Mouse (Mus musculus): ENCODE results near the gene Fam135a.
"Not testable (repeated sequence)": the region's sequence is repeated elsewhere in the genome, so short reads cannot be mapped to it uniquely, and the experiment has no call there.

Gene Fam135a

GRCm38 (mm10) chr1:24068830-24069229, 31.3 kb downstream of the Fam135a start:
- DNase-seq (ENCODE audit: low read depth, low spot score): no peak

DNA sequence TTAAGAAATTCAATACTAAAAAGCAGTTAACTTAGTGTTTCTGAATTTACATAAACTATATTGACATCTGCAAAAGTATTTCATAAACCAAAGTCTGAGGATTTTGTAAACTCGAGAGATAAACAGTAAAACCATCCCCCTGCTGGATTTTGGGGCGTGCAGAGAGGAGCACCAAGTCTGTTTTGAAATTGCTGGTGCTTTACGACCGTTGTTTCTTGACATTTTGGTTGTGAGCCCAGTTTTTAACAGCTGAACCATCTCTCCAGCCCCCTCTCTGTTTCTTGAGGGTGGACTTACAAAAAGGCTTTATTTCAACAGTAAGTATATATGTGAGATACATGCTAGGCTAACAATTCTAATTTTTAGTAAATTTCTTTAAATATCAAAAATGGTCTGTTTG, 33.4 kb downstream of the Fam135a start:
- DNase-seq (ENCODE audit: low read depth, low spot score): no peak

GRCm38 (mm10) chr1:24055706-24056105, 44.4 kb downstream of the Fam135a start:
- no peak for DNase-seq (ENCODE audit: low read depth, low spot score)

DNA sequence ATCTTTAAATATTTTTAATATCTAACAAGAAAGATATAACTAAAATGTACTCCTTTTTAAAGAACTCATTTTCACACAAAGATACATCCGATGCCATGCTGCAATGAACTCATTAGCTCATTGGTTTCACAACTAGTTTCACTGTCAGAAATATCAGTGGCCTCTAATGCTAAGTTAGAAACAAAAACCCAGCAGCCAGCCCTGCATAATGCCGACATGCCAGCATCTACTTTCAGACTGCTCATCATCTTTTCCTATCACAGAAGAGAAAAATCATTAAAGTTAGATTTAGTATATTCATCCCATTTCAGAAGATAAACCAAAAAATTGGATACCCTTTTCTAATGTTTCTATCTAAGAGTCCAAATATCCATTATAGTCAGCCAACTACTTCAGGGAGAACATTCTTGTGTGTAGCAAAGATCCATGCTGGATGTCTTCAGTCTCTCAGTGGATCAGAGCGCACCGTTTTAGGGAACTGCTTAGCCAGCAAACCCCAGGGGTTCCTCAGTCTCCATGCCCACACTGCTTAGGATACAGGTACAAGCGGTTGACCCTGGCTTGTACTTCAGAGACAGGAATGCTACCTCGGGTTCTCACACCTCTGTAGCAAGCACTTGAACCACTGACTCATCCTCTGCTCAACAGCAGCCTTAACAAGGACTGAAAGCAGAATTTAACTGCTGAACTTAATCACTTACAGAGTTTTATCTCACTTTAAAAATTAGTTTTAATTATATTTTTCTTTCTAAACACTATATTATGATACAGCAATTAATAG, 53.2 kb downstream of the Fam135a start:
- no peak for DNase-seq (ENCODE audit: low read depth, low spot score)

GRCm38 (mm10) chr1:24045627-24046026, 54.5 kb downstream of the Fam135a start:
- peak; percentile 18 for DNase-seq (ENCODE audit: low read depth, low spot score)

- no peak for DNase-seq (ENCODE audit: low read depth, low spot score)
Observed at GRCm38 (mm10) chr1:24043007-24043406, 57.1 kb downstream of the Fam135a start.

- peak; percentile 29 for DNase-seq (ENCODE audit: low read depth, low spot score)
Observed at GRCm38 (mm10) chr1:24033759-24034423, 66.2 kb downstream of the Fam135a start.

GRCm38 (mm10) chr1:24010821-24011220, 89.3 kb downstream of the Fam135a start:
- no peak for DNase-seq (ENCODE audit: low read depth, low spot score)

GRCm38 (mm10) chr1:24010016-24010415, 90.1 kb downstream of the Fam135a start:
- no peak for DNase-seq (ENCODE audit: low read depth, low spot score)

GRCm38 (mm10) chr1:24007621-24008020, 92.5 kb downstream of the Fam135a start:
- DNase-seq (ENCODE audit: low read depth, low spot score): no peak

GRCm38 (mm10) chr1:24005070-24005804, 94.9 kb downstream of the Fam135a start, which contains the start of gene Sdhaf4:
Gene Sdhaf4, minus strand, starts transcription at chr1:24005656.
- peak; percentile 90 for DNase-seq (ENCODE audit: low read depth, low spot score)

GRCm38 (mm10) chr1:23999318-23999717, 100.8 kb downstream of the Fam135a start:
- no peak for DNase-seq (ENCODE audit: low read depth, low spot score)

- no peak for DNase-seq (ENCODE audit: low read depth, low spot score)
Observed at GRCm38 (mm10) chr1:23998866-23999265, 101.3 kb downstream of the Fam135a start.

- no peak for DNase-seq (ENCODE audit: low read depth, low spot score)
Observed at GRCm38 (mm10) chr1:23998120-23998810, 101.9 kb downstream of the Fam135a start.

- no peak for DNase-seq (ENCODE audit: low read depth, low spot score)
Observed at GRCm38 (mm10) chr1:23997493-23997892, 102.6 kb downstream of the Fam135a start.

GRCm38 (mm10) chr1:23995420-23995819, 104.7 kb downstream of the Fam135a start:
- no peak for DNase-seq (ENCODE audit: low read depth, low spot score)

- no peak for DNase-seq (ENCODE audit: low read depth, low spot score)
Observed at GRCm38 (mm10) chr1:23983118-23983517, 117.0 kb downstream of the Fam135a start.

- DNase-seq (ENCODE audit: low read depth, low spot score): no peak
Observed at GRCm38 (mm10) chr1:23978281-23978680, 121.9 kb downstream of the Fam135a start.

GRCm38 (mm10) chr1:23971159-23971558, 129.0 kb downstream of the Fam135a start:
- DNase-seq (ENCODE audit: low read depth, low spot score): not testable (repeated sequence)

- no peak for DNase-seq (ENCODE audit: low read depth, low spot score)
Observed at GRCm38 (mm10) chr1:23968027-23968725, 132.0 kb downstream of the Fam135a start.

DNA sequence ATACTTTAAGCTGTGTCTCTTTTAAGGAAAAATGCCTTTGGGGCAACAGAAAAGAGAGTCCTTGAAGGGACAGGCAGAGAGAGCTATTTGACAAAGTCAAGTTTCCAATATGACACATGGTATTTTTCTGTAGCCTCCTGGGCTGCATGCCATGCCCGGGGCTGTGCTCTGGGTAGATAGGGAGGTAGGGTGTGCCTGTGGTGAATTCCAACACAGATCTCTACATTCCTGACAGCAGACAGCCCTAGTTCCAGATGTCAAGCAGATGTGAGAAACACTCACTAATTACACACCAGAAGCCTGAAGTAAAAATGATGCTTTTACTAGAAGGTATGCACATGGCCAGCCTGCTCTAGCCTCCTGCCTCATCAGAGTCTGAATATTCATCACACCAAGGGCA, 133.9 kb downstream of the Fam135a start:
- no peak for DNase-seq (ENCODE audit: low read depth, low spot score)
